Mouse (Mus musculus): ENCODE data around the gene Tbce. TPM values are rescaled to one million over a fixed set of nuclear protein-coding genes. Genes with fewer than 3 reads are reported as not detected.
"Not testable (repeated sequence)": the region's sequence is repeated elsewhere in the genome, so short reads cannot be mapped to it uniquely, and the experiment has no call there.

The Tbce gene
- polyA plus RNA-seq (2017; shearing (Covaris generic)): 100 to 1,000 TPM in 1 of 3 experiments, 10 to 100 TPM in 2; 72.6 to 120 (median 76.2) TPM

DNA sequence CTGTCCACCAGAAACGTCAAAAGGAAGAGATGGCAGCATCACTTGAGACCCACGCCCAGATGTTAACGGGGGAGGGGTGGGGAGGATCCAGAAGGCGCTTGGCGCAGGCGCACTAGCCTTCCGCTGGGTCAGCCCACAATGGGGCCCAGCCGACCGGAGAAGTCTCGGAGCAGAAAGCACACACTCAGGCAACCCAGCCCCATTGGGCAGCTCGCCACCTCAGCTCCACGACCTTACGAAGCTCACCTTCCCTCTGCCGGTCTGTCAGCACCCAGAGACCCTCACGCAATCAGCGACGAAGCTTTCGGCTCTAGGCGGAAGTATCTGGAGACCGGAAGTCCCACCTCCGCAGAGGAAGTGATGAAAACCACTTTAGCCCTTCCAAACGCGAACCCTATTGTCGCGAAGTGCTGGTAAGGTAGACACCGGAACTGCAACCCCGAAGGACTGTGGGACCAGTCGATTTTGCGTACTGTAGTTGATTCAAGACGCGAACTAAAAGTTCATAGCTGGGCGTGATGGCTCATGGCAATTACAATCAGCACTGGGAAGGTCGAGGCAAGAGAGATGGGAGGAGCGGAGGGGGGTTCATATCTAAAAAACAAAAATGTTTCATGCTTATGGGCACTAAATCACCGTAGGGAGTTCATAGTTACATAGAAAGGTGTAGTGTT lies at the start of gene Tbce:
Gene Tbce (minus strand): TSS at position 347 of the 674 bp plus-strand sequence.
- peak; percentile 99 for ATAC-seq

DNA sequence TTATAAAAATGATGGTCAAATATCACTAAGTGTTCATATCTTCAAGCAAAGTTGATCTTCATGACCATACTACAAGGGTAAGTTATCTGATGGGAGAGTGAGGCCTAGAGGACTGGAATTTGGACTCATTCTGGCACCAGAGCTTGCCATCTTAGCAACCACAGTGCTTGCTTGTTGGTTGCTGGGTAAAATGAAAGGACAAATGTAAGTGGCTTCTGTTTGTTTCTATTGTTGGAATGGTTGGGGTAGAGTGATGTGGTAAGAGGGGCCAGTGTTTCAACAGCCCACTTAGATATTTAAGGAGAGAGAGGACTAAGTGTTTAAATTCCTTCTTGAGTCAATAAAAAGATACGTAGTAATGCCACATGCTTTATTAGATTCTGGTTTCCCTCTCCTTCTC lies 49.2 kb upstream of the Tbce start:
- no peak for ATAC-seq

GRCm38 (mm10) chr13:14075326-14075725 lies 35.9 kb upstream of the Tbce start:
- no peak for ATAC-seq

- ATAC-seq: no peak
These were observed 34.9 kb upstream of the Tbce start for GRCm38 (mm10) chr13:14074371-14074770.

- no peak for ATAC-seq
These were observed 29.9 kb upstream of the Tbce start for GRCm38 (mm10) chr13:14069291-14069690.

- no peak for ATAC-seq
These were observed 28.6 kb upstream of the Tbce start for GRCm38 (mm10) chr13:14068035-14068434.

DNA sequence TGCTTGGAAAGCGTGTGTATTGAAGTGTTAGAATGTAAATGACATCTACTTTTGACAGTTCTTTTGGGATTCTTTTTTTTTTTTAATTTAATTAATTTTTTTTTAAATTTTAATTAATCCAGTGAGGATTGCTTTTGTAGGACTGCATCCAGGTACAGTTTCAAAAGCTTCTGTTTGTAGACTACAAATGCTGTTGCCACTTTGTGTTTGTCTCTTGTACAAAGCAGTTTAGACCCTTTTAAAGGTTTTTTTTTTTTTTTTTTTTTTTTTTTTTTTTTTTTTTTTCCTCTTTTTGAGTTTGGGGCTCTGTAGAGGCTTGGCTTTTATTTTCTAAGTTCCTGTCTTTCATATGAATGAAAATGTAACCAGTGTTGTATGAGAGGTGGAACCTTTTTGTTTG lies 26.3 kb upstream of the Tbce start:
- ATAC-seq: no peak

GRCm38 (mm10) chr13:14065028-14065380 lies 25.6 kb upstream of the Tbce start:
- no peak for ATAC-seq

GRCm38 (mm10) chr13:14064341-14065027 lies 25.0 kb upstream of the Tbce start:
- peak; percentile 6 for ATAC-seq

DNA sequence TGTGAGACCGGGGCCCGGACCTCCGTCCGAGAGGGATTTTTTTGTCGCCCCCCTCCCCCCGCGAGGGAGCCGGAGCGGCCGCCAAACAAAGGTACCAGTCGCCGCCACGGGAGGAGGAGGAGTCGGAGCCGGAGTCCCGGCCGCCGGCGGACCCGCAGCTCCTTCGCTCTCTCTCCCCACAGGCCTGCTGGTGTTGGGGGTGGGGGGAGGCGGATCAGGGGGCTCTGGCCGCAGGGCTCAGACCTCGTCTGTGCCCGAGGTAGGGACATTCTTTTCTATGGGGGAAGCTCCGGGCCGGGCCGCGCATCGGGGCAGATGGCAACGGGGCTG lies 24.5 kb upstream of the Tbce start:
- no peak for ATAC-seq

- ATAC-seq: peak; percentile 87
These were observed 23.8 kb upstream of the Tbce start, which contains the start of the genes Arid4b and Ggps1 for GRCm38 (mm10) chr13:14063013-14063941. Gene Arid4b, plus strand, starts transcription at chr13:14063232. Gene Ggps1, minus strand, starts transcription at chr13:14063488.

- peak; percentile 25 for ATAC-seq
These were observed 23.0 kb upstream of the Tbce start for GRCm38 (mm10) chr13:14062209-14063012.

GRCm38 (mm10) chr13:14059582-14059981 lies 20.1 kb upstream of the Tbce start:
- ATAC-seq: no peak

DNA sequence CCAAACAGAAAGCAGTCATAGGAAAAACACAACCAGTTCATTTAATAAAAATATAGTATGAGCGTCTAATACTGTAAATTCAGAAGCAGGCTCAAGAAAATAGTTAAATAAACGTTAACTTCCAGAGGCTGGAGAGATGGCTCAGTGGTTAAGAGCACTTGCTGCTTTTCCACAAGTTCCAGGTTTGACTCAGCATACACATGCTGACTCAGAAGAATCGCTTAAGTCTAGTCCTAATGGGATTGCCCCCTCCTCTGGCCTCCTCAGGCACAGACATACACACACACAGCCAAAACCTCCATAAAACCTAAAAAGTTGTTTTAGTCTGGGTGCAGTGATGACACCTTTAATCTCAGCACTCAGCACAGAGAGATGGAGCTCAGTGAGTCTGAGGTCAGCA lies 17.4 kb upstream of the Tbce start:
- no peak for ATAC-seq

DNA sequence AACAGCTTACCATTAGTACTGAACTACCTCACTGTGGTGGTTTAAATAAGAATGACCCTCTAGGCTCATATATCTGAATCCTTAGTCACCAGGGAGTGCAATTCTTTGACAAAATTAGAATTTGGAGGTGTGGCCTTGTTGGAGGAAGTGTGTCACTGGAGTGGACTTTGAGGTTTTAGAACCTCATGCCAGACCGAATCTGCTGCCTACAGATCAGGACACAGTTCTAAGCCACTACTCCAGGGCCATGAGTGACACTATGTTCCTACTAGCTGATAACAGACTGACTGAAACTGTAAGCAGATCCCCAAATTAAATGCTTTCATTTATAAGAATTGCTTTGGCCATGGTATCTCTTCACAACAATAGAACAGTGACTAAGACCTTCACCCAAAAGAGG lies 10.4 kb upstream of the Tbce start:
- ATAC-seq: no peak

DNA sequence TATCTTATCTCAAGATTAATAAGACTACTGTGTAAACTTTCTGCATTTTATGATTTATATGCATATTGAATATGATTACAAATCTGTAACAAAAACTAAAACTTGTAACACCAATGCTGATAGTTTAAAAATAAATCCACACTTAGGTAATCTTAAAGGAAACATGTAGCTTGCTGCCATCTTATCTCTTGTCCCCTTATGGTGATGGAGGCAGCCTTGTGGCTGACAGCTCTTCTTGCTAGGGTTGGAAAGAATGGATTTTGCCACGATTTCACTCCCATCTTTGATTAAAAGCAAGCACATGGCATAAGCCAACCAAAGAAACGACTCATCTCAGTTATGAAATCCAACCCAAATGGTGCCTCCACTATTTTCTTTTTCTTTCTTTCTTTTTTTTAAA lies 5.1 kb upstream of the Tbce start:
- ATAC-seq: no peak

DNA sequence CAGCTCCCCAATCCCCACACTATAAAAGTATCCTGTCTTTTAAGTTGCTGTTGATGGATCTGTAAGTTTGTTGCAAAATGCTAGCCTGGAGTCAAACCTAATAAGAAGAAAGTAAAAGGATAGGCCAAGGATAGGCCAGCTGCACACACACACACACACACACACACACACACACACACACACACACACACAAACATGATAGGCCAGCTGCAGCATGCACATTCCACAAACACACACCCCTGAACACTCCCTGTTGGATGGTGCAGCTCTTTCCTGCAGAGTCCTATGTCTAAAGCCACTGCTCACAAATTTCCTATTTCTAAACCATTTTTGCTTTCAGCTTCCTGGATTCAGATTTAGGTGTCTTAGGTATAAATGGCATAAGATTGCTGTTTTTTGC lies 4.4 kb upstream of the Tbce start:
- ATAC-seq: no peak

DNA sequence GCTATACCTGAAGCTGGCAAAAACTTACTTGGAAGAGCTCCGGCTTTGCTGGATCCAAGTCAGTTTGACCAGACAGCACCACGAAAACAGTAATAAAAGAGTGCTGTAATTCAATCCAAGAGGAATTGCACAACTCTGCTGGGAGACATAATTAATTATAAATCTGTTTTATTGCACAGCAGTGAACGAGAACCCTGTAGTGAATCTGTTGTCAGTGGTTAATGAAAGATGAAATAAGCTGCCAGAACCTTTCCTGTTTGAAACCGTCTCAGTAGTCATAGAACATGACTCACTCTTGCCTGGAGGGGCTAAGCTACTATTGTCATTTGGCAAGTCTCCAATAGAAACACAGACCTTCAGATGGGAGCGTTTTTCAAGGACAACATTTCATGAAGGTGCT lies 748 bp upstream of the Tbce start:
- ATAC-seq: no peak

DNA sequence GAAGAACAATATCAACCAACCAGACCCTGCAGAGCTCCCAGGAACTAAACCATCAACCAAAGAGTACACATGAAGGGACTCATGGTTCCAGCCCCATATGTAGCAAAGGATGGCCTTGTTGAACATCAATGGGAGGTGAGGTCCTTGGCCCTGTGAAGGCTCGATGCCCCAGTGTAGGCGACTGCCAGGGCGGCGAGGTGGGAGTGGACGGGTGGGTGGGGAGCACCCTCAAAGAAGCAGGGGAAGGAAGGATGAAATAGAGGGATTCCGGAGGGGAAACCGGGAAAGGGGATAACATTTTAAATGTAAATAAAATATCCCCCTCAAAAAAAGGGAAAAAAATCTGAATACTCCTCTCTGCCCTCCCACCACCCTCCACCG lies 537 bp downstream of the Tbce start:
- ATAC-seq: no peak

DNA sequence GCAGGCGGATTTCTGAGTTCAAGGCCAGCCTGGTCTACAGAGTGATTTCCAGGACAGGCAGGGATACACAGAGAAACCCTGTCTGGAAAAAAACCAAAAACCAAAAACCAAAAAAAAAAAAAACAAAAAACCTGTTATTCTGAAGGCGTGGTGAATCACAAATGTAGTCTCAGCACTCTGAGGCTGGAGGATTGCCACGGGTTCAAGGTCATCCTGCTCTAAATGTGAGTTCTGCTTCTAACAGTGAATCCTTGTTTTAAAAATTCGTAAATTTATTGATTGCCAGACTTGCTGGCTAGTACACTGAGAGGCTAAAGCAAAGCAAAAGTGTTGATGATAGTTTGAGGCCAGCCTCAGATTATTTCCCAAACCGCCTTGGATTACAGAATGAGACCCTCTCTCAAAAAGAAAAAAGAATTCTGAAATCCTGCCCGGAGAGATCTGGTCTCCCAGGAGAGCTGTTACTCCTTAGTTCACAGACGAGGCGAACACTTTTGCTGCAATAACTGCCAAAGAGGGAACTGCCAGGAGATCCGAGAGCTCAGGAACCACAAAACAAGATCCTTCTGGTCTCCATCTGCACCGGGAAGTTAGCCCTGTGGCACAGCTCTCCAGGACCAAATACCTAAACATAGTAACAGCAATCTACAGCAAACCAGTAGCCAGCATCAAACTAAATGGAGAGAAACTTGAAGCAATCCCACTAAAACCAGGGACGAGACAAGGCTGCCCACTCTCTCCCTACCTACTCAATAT lies 3.4 kb downstream of the Tbce start:
- ATAC-seq: no peak

GRCm38 (mm10) chr13:14035352-14035751 lies 4.1 kb downstream of the Tbce start:
- ATAC-seq: not testable (repeated sequence)

- no peak for ATAC-seq
These were observed 5.4 kb downstream of the Tbce start for GRCm38 (mm10) chr13:14034073-14034348.

Data from inflammation-experienced regulatory T-cells, adult 6 months (primary cell).